11 mouse cellular contexts compared by ENCODE assay signal in the genomic region with DNA sequence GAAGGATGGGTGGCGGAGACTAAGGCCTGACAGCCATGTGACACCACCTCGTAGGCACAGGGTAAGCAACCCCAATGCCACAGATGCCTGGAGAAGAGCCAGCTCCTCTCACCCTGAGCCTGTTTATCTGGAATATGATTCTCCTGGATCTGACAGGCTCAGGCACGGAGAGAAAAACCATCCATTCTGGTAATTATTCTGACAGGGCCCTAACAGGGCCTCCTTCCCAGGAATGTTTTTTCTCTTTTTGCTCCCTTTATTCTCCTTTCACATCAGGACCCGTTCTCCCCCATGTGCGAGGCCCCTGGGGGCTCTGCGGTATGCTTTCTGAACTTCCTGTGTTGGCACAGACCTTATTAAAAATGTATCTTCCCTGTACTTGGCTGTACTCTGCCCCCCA.
DNase-seq lines count a peak whose midpoint lies in the region; ATAC-seq lines count a peak whose summit lies in the region.
"Had no signal": no experiment of that assay in that cellular context is flagged by ENCODE, and none has a peak within 500 bp of the region (broad histone marks: within the 10 kb centered on the region; RNA-seq: fewer than 3 reads in every experiment).

No protein-coding gene starts in this region.

- no peaks in the 10 kb centered on the region for H3K36me3 ChIP-seq in kidney, embryonic 14.5 days (ENCODE audit: control insufficient read depth, insufficient read depth, low read length)
- H3K36me3 ChIP-seq in embryonic facial prominence, embryonic 14.5 days (ENCODE audit: control insufficient read depth, insufficient read depth, low read length): no peaks in the 10 kb centered on the region
- H3K36me3 ChIP-seq in limb, embryonic 15.5 days: no peaks in the 10 kb centered on the region
- H3K36me3 ChIP-seq: liver, embryonic 13.5 days had no signal

- H3K4me1 ChIP-seq in kidney, embryonic 14.5 days (ENCODE audit: control insufficient read depth, insufficient read depth, low read length): no peaks in the 10 kb centered on the region
- peaks cover 30% of the 10 kb centered on the region for H3K4me1 ChIP-seq in embryonic facial prominence, embryonic 14.5 days (ENCODE audit: control insufficient read depth, insufficient read depth, low read length)
- H3K4me1 ChIP-seq in limb, embryonic 15.5 days: peaks cover 26% of the 10 kb centered on the region
- H3K4me1 ChIP-seq: liver, embryonic 13.5 days had no signal

- H3K27me3 ChIP-seq in kidney, embryonic 14.5 days (ENCODE audit: control insufficient read depth, insufficient read depth, low read length): no peaks in the 10 kb centered on the region
- no peaks in the 10 kb centered on the region for H3K27me3 ChIP-seq in embryonic facial prominence, embryonic 14.5 days (replicated peaks; ENCODE audit: control insufficient read depth, insufficient read depth, low read length)
- H3K27me3 ChIP-seq in limb, embryonic 15.5 days: no peaks in the 10 kb centered on the region
- H3K27me3 ChIP-seq: liver, embryonic 13.5 days had no signal

- whole genome bisulfite sequencing in kidney, embryonic 14.5 days: 26% methylated on average over 6 of the region's 6 CpGs
- 29% methylated on average over 6 of the region's 6 CpGs for WGBS in embryonic facial prominence, embryonic 14.5 days
- WGBS in limb, embryonic 15.5 days: 25% methylated on average over 6 of the region's 6 CpGs

- H3K4me2 ChIP-seq in kidney, embryonic 14.5 days (replicated peaks; ENCODE audit: low read depth, low read length): no peak overlapping the region
- no peak overlapping the region for H3K4me2 ChIP-seq in embryonic facial prominence, embryonic 14.5 days (ENCODE audit: low read depth, low read length)
- no peak overlapping the region for H3K4me2 ChIP-seq in limb, embryonic 15.5 days
- H3K4me2 ChIP-seq: liver, embryonic 13.5 days had no signal

- no peak overlapping the region for H3K4me3 ChIP-seq in kidney, embryonic 14.5 days (ENCODE audit: low read length)
- no peak overlapping the region for H3K4me3 ChIP-seq in embryonic facial prominence, embryonic 14.5 days (ENCODE audit: low read depth, low read length)
- no peak overlapping the region for H3K4me3 ChIP-seq in limb, embryonic 15.5 days
- H3K4me3 ChIP-seq: liver, embryonic 13.5 days had no signal

- peak; percentile 73; the same call in 1 of the 2 replicates for ATAC-seq in kidney, embryonic 14.5 days (ENCODE audit: low FRiP score, low TSS enrichment)
- ATAC-seq in embryonic facial prominence, embryonic 14.5 days (ENCODE audit: low read depth): peak; percentile 80
- no peak for ATAC-seq in limb, embryonic 15.5 days (ENCODE audit: insufficient number of reproducible peaks, low FRiP score, low TSS enrichment, low read depth)

- no peaks in the 10 kb centered on the region for H3K9me3 ChIP-seq in kidney, embryonic 14.5 days (ENCODE audit: control insufficient read depth, low read length)
- no peaks in the 10 kb centered on the region for H3K9me3 ChIP-seq in embryonic facial prominence, embryonic 14.5 days (ENCODE audit: control insufficient read depth, low read length)
- H3K9me3 ChIP-seq in limb, embryonic 15.5 days: no peaks in the 10 kb centered on the region
- H3K9me3 ChIP-seq: liver, embryonic 13.5 days had no signal

- no peak overlapping the region for H3K9ac ChIP-seq in kidney, embryonic 14.5 days (ENCODE audit: low read depth, low read length)
- no peak overlapping the region for H3K9ac ChIP-seq in embryonic facial prominence, embryonic 14.5 days (ENCODE audit: low read depth, low read length)
- H3K9ac ChIP-seq in limb, embryonic 15.5 days: no peak overlapping the region
- H3K9ac ChIP-seq: liver, embryonic 13.5 days had no signal

- no peak for DNase-seq in kidney, adult 8-10 months
- peak; percentile 34 for DNase-seq in embryo, embryonic 10.5 days (ENCODE audit: low spot score)
- peak; percentile 89 for DNase-seq in embryonic facial prominence, embryonic 14.5 days (ENCODE audit: low spot score)
- no peak for DNase-seq in right cerebral cortex, postnatal 14 days
- DNase-seq in layer of hippocampus, adult 11-12 months (ENCODE audit: low spot score): no peak
- DNase-seq: heart, adult 18-20 months; kidney, adult 18-20 months; liver, embryonic 13.5 days; right cerebral cortex, postnatal 4 days had no signal

- H3K27ac ChIP-seq in kidney, embryonic 14.5 days (ENCODE audit: low read depth, low read length): no peak overlapping the region
- peak overlapping the region; percentile 58 for H3K27ac ChIP-seq in embryonic facial prominence, embryonic 14.5 days (replicated peaks; ENCODE audit: low read depth, low read length)
- peak overlapping the region; percentile 44 for H3K27ac ChIP-seq in limb, embryonic 15.5 days
- H3K27ac ChIP-seq: liver, embryonic 13.5 days had no signal

Comparison
In these comparisons a context has a peak if more than half of its experiments do, and no peak if none do; other contexts are left out.
1. DNase-seq: peak in embryo, embryonic 10.5 days (single experiment) and embryonic facial prominence, embryonic 14.5 days (single experiment); none in kidney, adult 8-10 months (0 of 2), right cerebral cortex, postnatal 14 days (single experiment) and layer of hippocampus, adult 11-12 months (single experiment).